Mouse (Mus musculus): ENCODE results near the gene Ccdc127.

Gene Ccdc127

DNA sequence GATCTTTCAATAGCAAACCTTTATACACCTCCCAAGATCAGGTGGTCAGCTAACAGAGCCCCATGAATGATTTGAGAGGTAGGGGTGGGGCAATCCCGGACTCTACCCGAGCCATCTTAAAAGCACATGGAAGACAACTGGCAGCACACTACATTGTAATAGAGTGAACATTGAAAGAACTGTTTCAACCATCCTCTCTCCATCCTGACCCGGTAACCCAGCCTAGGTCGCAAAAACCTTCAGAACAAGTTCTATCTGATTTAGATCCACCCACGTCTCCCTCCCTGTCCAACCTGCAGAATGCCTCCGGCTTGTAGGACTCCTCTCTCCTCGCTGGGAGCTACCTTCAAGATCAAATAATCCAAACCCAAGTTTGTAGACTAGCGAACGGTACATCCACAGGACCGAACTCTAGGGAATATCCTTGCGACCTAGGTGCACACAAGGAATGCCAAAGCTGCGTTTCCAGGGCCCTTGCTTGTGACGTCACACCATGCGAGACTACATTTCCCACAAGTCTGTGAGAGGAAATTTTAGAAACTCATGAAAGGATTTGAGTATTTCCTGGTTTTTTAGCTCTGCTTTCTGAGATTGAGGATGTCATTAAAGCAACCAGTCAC, 40.4 kb downstream of the Ccdc127 start, which contains the start of gene Zfp72:
Gene Zfp72 (minus strand): TSS at position 466 of the 620 bp plus-strand sequence.
- peak; percentile 63 for DNase-seq (ENCODE audit: low spot score)

- DNase-seq (ENCODE audit: low spot score), result no peak
Measured at GRCm38 (mm10) chr13:74391156-74391555, 41.0 kb downstream of the Ccdc127 start.

GRCm38 (mm10) chr13:74399298-74399839, 49.3 kb downstream of the Ccdc127 start, which contains the start of gene Ftl1-ps1:
TSS of gene Ftl1-ps1 (plus strand) at chr13:74399694.
- DNase-seq (ENCODE audit: low spot score), result no peak
